Mouse (Mus musculus) liver, adult 10 weeks (tissue): ENCODE data around the gene Zfp616. TPM values are rescaled to one million over a fixed set of nuclear protein-coding genes. Genes with fewer than 3 reads are reported as not detected.

ENCODE experiments used
- polyA plus RNA-seq: library from polyadenylated mRNA; stranded (reverse); fragments of 350-450 nt; fragmentation: Illumina TruSeq; extraction: RNeasy Lipid Tissue Mini Kit (QIAGEN cat#74804); gene quantifications from one replicate; pipeline ENCODE4 v1.2.3, GENCODE M21; 2014; ENCODE audit warnings: low read depth, low replicate concordance

The Zfp616 gene
- polyA plus RNA-seq = not detected

DNA sequence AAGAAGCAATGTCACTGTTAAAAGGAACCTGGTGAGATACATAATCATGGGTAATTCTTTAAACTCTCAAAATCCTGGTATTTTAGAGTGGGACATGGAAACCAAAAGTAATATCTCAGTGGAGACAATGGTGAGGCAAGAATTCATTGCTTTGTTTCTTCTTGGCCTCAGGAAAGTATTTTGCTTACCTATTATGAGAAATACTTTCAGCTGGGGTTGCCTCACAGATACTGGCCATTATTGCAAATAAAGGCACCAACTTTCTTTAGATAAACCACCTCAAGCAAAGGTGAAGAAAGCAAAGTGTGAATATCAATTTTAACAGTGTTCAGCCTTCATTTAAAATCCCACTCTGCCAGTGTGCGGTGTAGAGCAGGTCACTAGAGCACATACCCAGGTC, at the start of gene Zfp616:
Gene Zfp616 (plus strand): TSS at position 301 of the 400 bp plus-strand sequence.

GRCm38 (mm10) chr11:74056451-74056850, 13.3 kb upstream of the Zfp616 start, which contains the start of the genes Olfr139 and Olfr399:
TSS of gene Olfr139 (minus strand) at chr11:74056551.
TSS of gene Olfr399 (minus strand) at chr11:74056615.

GRCm38 (mm10) chr11:74113412-74113811, 43.7 kb downstream of the Zfp616 start, which contains the start of gene Olfr401:
TSS of gene Olfr401 (plus strand) at chr11:74113712.

Other genes with a start within 250 kb of the Zfp616 start
- not detected for gene Olfr393, start 218.5 kb upstream of the Zfp616 start, polyA plus RNA-seq
- not detected for gene Olfr394, start 179.2 kb upstream of the Zfp616 start, polyA plus RNA-seq
- gene Olfr395, start 160.7 kb upstream of the Zfp616 start, polyA plus RNA-seq = not detected
- not detected for gene Olfr23, start 133.3 kb upstream of the Zfp616 start, polyA plus RNA-seq
- gene Olfr397, start 109.1 kb upstream of the Zfp616 start, polyA plus RNA-seq = not detected
- gene Olfr398, start 79.5 kb upstream of the Zfp616 start, polyA plus RNA-seq = not detected
- gene Olfr139, start 13.4 kb upstream of the Zfp616 start, polyA plus RNA-seq = not detected
- gene Olfr399, start 13.3 kb upstream of the Zfp616 start, polyA plus RNA-seq = not detected
- gene Olfr401, start 43.8 kb downstream of the Zfp616 start, polyA plus RNA-seq = not detected
- not detected for gene Olfr402, start 83.6 kb downstream of the Zfp616 start, polyA plus RNA-seq
- gene Olfr403, start 116.3 kb downstream of the Zfp616 start, polyA plus RNA-seq = not detected
- gene Olfr43, start 141.4 kb downstream of the Zfp616 start, polyA plus RNA-seq = not detected
- not detected for gene Olfr406, start 189.9 kb downstream of the Zfp616 start, polyA plus RNA-seq
- gene Olfr59, start 213.8 kb downstream of the Zfp616 start, polyA plus RNA-seq = not detected